Mouse (Mus musculus) regulatory T cell (primary cell): Measurements from ENCODE around the gene Hist1h3f.

ENCODE experiments used
- in situ Hi-C: fragments of 300-600 bp; cut with MboI, MseI; formaldehyde crosslinking; loops from one replicate; pipeline ENCODE4 v1.15.1; 2025; ENCODE audit warnings: high pct_unique_total_duplicates

Hist1h3f gene

DNA sequence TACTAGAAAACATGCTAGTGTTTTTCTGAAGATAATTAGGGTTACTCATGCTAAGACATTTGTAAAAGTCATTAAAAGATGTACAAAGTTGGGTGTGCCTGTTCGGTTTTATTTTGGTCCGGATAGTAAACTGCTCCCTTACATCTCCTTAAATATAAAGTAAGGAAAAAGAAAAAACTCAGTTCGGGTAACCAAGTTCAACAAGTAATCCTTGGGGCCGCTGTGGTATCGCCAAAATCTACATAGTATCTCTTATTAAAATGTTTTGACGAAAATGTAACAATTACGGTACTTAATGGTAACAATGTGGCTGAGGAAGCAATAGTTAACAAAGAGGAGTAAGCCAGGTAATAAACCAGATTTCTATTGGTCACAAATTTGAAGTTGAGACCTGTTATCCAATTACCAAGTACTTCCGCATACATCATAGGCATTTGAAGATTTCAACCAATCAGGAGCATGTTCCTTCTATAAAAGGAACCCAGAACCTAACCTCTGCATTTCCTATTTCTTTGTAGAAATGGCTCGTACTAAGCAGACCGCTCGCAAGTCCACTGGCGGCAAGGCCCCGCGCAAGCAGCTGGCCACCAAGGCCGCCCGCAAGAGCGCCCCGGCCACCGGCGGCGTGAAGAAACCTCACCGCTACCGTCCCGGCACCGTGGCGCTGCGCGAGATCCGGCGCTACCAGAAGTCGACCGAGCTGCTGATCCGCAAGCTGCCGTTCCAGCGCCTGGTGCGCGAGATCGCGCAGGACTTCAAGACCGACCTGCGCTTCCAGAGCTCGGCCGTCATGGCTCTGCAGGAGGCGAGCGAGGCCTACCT is at the start of gene Hist1h3f:
TSS of gene Hist1h3f (plus strand) at position 88 of the 822 bp plus-strand sequence.
- in situ Hi-C loops = no loop called here

DNA sequence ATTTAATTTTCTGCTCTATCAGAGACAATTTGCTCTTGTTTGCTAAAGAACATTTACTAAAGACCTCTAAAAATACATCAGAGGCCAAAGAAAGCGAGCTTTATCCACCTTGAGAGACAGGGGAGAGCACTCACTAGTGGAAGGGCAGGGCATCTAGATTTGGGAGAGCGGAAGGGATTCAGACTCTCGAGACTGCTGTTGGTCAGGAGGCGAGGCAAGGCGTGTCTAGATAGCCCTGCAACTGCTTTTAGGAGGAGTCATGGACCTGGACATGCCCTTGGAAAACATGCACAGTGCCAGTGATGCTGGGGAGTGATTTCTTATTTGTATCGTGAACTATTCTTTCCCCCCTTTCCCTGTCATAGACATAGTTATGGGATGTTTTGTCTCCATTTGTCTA is 48.3 kb upstream of the Hist1h3f start:
- in situ Hi-C loops = no loop called here

DNA sequence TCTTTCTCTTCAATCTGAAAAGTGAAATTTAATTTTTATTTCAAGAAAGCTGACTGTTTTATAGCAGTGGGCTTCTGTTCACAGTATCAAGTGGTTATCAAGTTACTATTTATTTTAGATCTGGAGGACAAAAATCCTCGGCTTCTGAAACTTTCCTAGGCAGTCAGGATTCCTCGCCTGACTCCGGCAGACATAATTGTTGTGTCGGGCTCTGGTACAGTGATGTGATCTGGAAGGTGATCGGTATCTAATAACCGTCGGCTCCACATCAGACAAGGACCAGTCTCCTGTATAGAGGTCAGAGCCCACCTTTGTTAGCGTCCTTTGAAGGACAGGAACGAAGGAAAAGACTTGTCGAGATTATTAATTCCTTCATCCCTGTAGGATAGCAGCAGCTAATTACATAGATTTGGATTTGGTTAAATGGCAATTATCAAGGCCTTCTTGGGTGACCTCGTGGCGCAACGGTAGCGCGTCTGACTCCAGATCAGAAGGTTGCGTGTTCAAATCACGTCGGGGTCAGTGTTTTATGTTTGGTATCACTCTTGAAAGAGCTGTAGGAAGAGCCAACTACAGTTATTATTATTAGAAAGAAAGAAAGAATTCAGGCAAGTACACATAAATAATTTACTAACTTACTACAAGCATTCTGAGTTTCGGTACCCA is 46.1 kb upstream of the Hist1h3f start:
- in situ Hi-C loops = no loop called here

DNA sequence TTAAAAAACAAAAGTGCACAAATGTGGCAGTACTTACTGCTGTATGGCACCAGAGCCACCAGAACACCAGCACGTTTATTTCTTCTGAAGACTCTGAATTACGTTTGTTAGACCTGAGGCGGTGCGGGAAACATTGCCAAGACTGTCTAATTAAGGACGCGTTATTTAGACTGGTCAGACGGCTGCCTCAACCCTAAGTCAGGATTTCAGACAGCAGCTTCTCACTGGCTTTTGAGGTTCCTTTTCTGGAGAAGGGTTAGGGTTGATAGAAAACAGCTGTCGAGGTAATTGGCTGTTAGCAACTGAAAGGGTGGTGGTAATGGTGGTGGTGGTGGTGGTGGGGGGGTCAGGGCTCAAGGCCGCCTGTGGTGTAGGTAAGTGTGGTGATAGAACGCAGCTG is 45.2 kb upstream of the Hist1h3f start:
- in situ Hi-C loops = no loop called here

DNA sequence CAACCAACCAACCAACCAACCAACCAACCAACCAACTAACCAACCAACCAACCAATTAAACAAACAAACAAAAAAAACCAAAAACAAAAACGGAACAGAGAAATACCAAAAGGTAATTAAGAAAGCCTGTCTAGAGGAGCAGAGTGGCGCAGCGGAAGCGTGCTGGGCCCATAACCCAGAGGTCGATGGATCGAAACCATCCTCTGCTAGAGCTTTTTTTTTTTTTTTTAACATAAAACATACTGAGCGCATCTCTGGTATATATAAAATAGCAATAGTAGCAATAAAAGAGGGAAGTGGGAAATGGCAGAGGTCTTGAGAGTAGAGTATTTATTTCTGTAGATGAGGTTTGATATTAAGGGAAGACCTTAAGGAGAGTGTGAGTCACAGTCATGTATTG is 43.9 kb upstream of the Hist1h3f start:
- in situ Hi-C loops = loop anchor here (5.0 kb wide), 1 partner anchor 203 kb away; no protein-coding TSS in a partner anchor

DNA sequence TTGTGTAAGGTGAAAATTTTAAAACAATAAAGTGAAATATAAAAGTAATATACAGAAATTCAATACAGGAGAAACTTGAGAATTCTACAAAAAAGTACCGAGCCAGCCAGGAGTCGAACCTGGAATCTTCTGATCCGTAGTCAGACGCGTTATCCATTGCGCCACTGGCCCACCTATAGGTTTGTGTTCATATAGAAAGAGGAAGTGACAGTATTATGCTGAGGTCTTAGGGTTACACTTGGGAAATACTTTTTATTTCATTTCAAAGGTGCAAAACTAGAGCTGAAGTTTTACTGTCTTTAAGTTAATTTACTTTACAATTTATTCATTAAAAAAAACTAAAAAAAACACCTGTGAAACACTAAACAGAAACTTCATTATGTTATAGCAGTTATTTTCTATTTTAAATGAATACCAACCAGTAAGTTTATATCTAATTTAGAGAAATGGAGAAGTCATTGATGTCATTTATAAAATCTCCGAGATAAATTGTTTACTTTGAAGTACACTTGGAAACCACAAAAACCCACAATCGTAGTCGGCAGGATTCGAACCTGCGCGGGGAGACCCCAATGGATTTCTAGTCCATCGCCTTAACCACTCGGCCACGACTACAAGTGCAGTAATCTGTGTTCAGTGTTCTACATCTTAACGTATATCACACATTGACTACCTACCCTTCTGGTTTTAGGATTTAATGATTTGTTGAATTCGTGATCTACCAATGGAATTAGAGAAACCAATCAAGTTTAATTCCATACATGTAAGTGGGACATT is 43.2 kb upstream of the Hist1h3f start:
- in situ Hi-C loops = loop anchor here (5.0 kb wide), 1 partner anchor 203 kb away; no protein-coding TSS in a partner anchor

DNA sequence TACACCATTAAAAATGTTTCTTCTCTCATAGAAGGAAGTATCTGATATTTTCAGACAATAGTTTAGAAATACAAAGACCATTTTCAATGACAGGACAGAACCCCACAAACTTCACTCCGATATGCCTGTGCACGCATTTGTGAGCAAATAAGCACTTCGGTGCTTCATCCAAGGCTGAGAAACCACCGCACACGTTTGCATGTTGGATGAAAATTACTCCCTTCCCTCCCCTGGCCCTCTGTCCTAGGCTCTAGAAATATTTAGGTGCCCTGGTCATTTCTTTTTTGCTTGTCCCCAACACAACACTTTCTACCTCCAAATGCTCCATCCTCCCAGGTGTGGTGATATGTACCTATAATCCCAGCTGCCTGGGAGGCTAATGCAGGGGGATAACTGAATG is 42.3 kb upstream of the Hist1h3f start:
- in situ Hi-C loops = loop anchor here (5.0 kb wide), 1 partner anchor 204 kb away; no protein-coding TSS in a partner anchor

DNA sequence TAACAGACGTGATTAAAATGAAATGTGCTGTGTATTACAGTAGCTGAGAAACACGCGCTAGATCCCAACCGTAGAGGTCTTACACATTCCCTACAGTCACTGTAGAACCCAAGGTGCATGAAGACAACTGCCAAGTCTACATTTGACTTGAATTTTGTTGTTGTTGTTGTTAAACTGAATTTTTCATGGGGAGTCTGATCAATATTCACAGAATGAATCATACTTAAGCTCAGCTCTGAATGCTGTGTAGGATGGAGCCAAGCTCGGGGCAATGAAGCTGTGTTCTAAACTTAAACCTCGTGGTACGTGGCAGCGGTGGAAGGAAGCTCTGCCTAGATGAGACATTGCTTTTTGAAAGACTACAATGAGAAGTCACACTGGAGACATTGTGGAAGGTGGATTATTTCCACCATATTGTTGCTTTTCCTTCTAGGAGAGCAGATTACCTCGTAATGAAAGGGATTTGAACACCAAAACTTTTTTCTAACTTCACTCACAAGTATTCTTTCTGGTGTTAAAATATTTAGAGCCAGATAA is 41.8 kb upstream of the Hist1h3f start:
- in situ Hi-C loops = loop anchor here (5.0 kb wide), 1 partner anchor 205 kb away; no protein-coding TSS in a partner anchor

DNA sequence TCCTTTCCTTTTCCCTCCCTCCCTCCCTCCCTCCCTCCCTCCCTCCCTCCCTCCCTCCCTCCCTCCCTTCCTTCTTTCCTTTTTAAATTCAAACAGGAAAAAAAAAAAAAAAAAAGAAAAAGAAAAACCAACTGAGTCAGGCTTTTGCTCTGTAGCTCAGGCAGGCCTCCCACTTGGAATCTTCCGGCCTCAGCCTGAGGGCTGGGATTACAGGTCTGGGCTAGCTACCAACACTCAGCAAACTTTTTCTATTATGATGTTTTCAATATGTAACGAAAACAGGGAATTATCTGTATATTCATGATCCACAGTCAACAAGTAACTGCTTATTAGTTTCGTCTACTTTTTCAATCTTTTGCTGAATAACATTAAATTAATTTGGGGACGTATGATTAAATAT is 40.9 kb upstream of the Hist1h3f start:
- in situ Hi-C loops = loop anchor here (5.0 kb wide), 1 partner anchor 206 kb away; no protein-coding TSS in a partner anchor

DNA sequence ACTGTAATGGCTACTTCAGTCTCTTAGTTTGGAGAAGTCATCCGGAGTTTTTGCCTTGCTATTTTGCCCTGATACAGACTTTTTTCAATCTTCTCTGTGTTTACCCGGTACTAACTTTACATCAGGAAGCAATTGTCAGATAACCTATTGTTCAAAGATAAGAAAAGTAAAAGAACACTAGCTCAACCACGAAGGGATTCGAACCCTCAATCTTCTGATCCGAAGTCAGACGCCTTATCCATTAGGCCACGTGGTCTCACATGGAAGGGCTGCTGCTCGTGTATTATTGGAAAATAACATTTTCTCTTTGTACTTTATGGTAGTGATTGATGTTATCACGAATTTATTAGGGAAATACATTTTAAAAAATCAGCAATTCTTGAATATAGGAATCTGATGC is 40.1 kb upstream of the Hist1h3f start:
- in situ Hi-C loops = loop anchor here (5.0 kb wide), 1 partner anchor 206 kb away; no protein-coding TSS in a partner anchor

DNA sequence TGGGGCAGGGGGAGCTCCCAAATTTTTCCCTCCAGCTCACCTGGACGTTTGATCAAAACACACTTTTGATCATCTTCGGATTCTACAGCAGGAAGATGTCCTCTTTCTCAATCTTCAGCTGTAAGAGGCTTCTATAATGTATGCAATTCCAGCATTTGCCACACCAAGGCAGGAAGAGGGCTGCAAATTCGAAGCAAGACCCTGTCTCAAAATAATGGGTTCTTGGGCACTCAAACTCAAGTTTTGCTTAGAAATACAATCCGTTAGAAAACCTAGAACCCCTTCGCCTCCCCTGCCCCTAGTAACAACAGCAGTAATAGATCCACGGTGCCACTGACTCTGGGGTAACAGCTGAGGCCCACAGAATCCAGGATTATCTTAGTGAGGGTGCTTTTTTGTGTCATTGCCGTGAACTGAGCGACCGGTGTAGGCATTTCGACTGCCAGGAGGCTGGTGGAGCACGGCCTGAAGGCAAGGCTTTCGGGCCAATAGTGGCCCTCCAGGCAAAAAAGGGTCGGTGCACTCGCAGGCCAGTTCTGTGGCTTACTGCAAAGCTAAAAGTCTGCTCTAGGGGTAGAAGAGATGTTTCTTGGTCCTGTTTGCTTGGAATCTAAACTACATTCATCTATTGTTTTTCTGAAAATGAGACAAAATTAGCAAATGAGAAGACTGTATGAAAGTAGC is 38.0 kb upstream of the Hist1h3f start:
- in situ Hi-C loops = loop anchor here (5.0 kb wide), 1 partner anchor 44 kb away; no protein-coding TSS in a partner anchor

DNA sequence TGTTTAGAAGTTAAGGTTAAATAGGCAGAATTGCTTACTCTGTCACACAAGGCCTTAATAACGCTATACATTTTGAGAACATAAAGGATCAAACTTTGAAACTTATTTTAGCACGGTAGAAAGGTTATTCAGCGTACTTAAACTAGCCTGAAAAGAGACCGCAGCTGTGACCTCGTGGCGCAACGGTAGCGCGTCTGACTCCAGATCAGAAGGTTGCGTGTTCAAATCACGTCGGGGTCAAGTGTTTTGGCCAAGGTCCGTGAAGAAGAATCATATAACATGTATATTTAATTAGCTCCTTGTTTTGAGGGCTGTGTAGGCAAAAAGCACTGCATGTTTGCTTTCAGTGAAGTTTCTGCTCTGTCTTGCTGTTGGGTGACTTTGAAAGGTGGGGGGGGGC is 37.5 kb upstream of the Hist1h3f start:
- in situ Hi-C loops = loop anchor here (5.0 kb wide), 1 partner anchor 44 kb away; no protein-coding TSS in a partner anchor

DNA sequence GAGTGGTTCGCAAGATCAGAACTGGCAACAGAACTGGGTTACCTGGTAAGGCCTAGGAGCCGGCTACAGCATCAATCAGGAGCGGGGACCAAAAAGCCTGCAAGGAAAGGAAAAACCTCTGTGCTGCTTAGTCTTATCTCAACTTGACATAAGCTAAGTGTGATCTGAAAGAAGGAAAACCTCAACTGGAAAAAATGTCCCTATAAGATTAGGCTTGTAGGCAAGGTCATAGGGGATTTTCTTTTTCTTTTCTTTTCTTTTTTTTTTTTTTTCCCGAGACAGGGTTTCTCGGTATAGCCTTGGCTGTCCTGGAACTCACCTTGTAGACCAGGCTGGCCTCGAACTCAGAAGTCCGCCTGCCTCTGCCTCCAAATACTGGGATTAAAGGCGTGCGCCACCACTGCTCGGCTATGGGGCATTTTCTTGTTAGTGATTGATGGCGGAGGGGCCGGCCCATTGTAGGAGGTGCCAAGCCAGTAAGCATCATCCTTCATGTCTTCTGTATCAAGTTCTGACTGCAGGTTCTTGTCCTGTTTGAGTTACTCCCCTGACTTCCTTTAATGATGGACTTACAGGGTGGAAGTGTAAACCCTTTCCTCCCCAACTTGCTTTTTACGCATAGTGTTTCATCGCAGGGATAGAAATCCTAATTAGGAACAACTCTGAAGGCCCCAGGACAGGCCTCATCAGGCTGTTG is 36.9 kb upstream of the Hist1h3f start:
- in situ Hi-C loops = loop anchor here (5.0 kb wide), 1 partner anchor 45 kb away; no protein-coding TSS in a partner anchor

DNA sequence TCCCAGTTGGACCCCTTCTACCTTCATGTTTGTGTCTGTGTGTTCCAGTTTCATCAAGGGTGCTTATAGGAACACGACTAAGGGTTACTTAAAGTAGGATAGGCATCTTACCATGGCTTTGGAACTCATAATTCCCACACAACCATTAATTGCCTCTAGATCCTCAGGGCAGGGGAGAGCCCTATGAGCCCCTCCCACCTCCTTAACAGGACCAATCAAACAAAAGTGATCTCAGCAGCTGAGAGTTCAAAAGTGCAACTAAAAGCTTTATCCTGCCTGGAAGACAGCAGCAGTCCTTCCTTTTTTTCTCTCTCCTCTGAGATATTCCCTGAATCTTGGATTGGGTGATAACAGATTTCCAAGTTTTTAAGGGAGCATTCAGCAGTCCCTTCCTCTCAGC is 33.7 kb upstream of the Hist1h3f start:
- in situ Hi-C loops = no loop called here

DNA sequence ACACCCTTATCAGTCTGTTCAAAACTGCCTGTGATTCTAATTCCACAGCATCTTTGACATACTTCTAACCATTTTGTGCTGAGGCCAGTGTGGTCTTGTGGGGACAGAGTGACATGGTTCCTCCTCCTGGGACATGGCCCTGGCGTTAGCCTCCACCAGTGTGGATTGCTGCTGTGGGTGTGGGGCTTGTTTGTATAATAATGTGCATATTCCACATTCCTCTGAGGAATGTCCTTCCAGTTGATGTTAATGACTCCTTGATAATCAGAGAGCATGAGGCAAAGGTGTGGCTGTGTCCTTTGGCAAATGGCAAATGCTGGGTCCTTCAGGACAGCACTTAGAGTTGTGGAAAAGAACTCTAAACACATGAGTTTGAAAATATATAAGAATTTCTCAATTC is 30.3 kb upstream of the Hist1h3f start:
- in situ Hi-C loops = no loop called here

DNA sequence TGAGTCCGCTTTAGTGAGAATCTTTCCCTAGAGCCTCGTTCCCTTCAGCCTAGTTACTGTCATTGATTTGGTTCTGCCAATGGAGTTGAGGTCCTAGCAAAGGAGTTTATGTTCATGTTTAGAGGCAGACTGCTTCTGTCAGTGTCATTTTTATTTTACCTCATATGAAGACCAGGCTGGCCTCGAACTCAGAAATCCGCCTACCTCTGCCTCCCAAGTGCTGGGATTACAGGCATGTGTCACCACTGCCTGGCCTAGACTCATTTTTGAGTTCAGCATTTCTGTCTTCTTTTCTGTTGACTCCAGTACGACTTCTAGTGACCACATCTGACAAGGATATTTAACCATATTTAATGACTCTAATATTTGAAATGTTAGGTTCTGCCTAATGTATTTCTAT is 28.6 kb upstream of the Hist1h3f start:
- in situ Hi-C loops = loop anchor here (5.0 kb wide), 1 partner anchor 1588 kb away; no protein-coding TSS in a partner anchor

DNA sequence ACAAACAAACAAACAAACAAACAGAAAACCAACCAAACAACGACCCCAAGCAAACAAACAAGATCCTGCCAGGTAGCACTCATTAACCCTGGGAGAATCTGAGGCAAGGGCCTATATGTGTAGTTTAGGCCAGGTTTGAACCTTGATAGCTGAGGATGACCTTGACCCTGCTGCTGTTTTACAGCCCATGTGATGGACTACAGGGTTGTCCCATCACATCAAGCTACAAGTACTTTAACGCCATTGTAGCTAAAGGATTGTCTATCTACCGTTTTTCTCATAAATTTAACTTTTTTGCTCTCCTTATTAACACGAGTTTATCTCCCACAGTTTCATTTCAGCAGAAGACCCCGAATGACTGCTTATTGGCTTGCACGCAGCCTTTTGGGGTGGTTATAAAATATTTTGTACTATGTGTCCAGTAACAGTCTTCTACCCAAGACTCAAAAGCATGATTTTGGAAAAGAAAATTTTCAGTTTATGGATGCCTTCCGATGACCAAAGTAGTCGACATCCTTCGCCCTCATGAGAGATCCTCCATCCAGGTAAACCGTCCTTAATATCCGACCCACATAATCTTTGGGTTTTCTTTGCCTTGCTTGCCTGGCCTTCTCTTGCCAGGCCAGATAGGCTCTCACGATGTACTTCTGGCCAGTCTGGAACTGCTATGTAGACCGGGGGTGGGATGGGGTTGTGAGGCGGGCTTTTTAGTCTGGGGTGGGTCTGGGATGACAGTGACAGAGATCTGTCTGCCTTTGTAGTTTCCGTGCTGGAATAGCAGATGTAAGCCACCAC is 27.8 kb upstream of the Hist1h3f start:
- in situ Hi-C loops = loop anchor here (5.0 kb wide), 1 partner anchor 1589 kb away; no protein-coding TSS in a partner anchor

DNA sequence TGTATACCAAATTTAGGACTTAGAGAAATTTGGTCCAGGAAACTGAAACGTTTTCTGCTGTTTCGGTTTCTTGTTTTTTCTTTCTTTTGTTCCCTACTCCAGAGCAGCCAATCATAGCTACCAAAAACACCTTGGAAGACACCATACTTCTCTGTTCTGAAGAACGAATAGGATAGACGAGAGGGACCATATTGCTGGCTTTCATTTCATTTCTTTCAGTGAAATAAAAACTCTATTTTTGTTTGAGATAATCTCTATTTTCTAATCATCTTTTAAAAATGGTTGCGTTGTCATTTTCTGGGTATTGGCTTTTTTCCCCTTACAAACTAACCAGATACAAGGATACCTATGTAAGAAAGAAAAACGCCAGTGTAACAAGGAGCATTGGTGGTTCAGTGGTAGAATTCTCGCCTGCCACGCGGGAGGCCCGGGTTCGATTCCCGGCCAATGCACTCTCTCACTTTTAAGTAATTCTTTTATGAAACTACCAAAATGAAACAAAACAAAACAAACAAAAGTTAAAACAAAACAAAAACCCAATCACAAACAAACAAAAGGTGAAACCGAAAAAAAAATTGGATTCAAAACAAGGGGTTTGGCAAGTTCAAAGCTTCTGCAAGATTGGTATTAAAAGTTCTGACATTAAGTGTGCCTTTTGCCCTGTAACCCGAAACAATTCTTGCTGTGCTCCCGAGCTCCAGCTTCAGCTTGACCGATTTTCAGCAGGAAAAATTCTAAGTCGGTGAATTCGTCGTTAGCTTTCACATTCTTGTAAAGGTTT is 26.8 kb upstream of the Hist1h3f start:
- in situ Hi-C loops = loop anchor here (5.0 kb wide), 1 partner anchor 1590 kb away; no protein-coding TSS in a partner anchor
